Mouse (Mus musculus) liver (tissue): ENCODE data around the gene Sept6.

Experiments
- DNase-seq: peaks from one replicate; pipeline ENCODE4 v3.0.0-alpha.2; 2020; ENCODE audit warnings: mixed read lengths

Gene Sept6

DNA sequence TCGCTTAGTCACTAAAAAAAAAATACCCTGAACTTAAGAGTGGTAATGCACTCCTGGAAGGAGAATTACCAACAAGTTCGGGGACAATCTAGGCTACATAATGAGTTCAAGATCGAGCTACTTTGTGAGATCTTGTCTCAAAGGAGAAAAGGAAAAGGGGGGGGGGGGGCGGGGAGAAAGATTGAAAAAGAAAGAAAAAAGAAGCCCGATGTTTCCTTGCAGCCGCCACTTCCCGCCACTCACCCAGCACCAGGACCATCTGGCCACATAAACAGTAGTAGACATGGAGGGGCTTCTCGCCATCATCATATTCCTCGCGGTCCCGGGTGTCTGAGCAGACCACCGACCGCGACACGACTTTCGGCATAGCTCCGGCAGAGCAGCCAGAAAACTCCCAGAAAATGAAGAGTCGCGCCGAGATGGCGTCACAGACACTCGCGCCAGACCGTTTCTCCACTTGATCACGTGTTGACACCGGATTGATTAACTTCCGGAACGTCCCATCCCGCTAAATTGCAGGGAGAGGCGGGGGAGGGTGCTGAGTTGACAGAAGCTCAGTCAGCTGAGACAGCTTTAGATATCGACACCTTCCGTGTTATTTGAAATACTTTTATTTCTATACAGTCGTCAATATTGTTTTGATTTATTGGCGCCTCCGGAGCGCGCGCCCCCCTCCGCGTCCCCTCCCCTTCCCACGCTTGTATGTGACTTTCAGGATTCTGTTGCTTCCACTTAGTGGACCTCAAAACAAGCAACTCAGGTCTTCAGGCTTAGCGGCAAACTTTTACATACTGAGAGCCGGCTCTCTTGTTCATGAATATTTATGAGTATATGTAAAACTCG lies 127.6 kb downstream of the Sept6 start:
- DNase-seq = peak; percentile 83
